Mouse (Mus musculus) liver, embryonic 14.5 days (tissue): ENCODE measurements around the gene Hlf.

ENCODE experiments used
- CTCF ChIP-seq: IDR thresholded peaks from 2 replicates; pipeline ENCODE4 v1.5.1; 2016; ENCODE audit warnings: antibody characterized with exemption, low read depth, control low read depth
- EP300 ChIP-seq: IDR thresholded peaks from 2 replicates; pipeline ENCODE4 v1.6.1; 2016; ENCODE audit warnings: antibody characterized with exemption, low read depth

DNA sequence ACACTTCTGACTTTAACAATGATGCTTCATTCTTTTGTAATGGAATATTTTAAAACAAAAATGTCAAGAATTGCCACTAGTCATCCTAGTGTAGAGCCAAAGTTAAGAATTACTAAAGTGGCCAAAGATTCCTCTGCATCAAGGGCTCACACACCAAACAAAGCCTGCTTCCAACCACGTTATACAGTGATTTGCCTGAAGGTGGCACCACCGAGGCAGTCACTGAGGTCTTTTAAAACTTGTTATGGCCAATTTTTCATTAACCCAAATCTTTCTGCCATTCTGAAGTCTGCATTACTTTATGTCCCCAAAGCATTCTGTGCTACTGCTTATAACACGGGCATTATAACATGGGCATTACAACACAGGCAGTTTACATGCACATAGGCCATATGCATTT lies 27.3 kb downstream of the Hlf start:
- TF ChIP-seq CTCF = peak; percentile 53
- no peak for TF ChIP-seq EP300
